Mouse (Mus musculus) hindbrain, embryonic 16.5 days (tissue): ENCODE measurements around the gene Cd83. TPM values are rescaled to one million over a fixed set of nuclear protein-coding genes. Genes with fewer than 3 reads are reported as not detected.

ENCODE experiments used
- ATAC-seq: fragments of 200-750 bp; cut with Nextera tagmentation; 2 replicates; pipeline ENCODE4 v1.8.0; 2017; ENCODE audit warnings: moderate TSS enrichment, moderate library complexity
- H3K27ac ChIP-seq: fragments of 300-500 bp; sonication (generic); 2 replicates; pipeline ENCODE4 v1.5.1; 2014; ENCODE audit warnings: low read depth, mild to moderate bottlenecking, control low read depth, low read length, moderate library complexity
- H3K27me3 ChIP-seq: fragments of 300-500 bp; sonication (generic); replicated peaks from 2 replicates; pipeline ENCODE4 v1.6.1; 2014; ENCODE audit warnings: low read length; ENCODE audit not compliant: control insufficient read depth, insufficient read depth
- H3K36me3 ChIP-seq: fragments of 300-500 bp; sonication (generic); 2 replicates; pipeline ENCODE4 v1.6.1; 2014; ENCODE audit warnings: mild to moderate bottlenecking, low read length, moderate library complexity, mixed read lengths; ENCODE audit not compliant: control insufficient read depth, insufficient read depth
- H3K4me1 ChIP-seq: fragments of 300-500 bp; sonication (generic); 2 replicates; pipeline ENCODE4 v1.6.1; 2014; ENCODE audit warnings: low read depth, low read length; ENCODE audit not compliant: control insufficient read depth, insufficient read depth
- H3K4me2 ChIP-seq: fragments of 300-500 bp; sonication (generic); 2 replicates; pipeline ENCODE4 v1.6.1; 2014; ENCODE audit warnings: mild to moderate bottlenecking, low read length, control low read depth, moderate library complexity
- H3K4me3 ChIP-seq: fragments of 300-500 bp; sonication (generic); 2 replicates; pipeline ENCODE4 v1.5.1; 2014; ENCODE audit warnings: mild to moderate bottlenecking, low read length, control low read depth, moderate library complexity
- H3K9ac ChIP-seq: fragments of 300-500 bp; sonication (generic); 2 replicates; pipeline ENCODE4 v1.6.1; 2014; ENCODE audit warnings: low read depth, mild to moderate bottlenecking, control low read depth, low read length, moderate library complexity
- H3K9me3 ChIP-seq: fragments of 300-500 bp; sonication (generic); 2 replicates; pipeline ENCODE4 v1.6.1; 2014; ENCODE audit warnings: mild to moderate bottlenecking, low read length, moderate library complexity; ENCODE audit not compliant: control insufficient read depth
- WGBS: fragments of 180-500 bp; shearing (Covaris S2); extraction: QIAGEN DNeasy Blood & Tissue Kit; methylation state at CpG from one replicate; pipeline ENCODE4 v1.1.7; 2014; 5-methylcytosine and 5-hydroxymethylcytosine counted together
- polyA plus RNA-seq: library from polyadenylated mRNA; unstranded; fragments of >200 nt; fragmentation: Nextera tagmentation; extraction: Ambion mirVana; gene quantifications from 2 replicates; pipeline ENCODE4 v1.2.1, GENCODE M21; 2015

The Cd83 gene
- polyA plus RNA-seq, 1 experiment from 2014 or later = 36.4 TPM

- Histone ChIP-seq H3K4me1 (peaks cover 6% of the 10 kb centered on the region), H3K4me2 (no peak overlapping the region), H3K9me3 (no peaks in the 10 kb centered on the region), H3K27ac (no peak overlapping the region), H3K36me3 (no peaks in the 10 kb centered on the region), H3K9ac (no peak overlapping the region), H3K27me3 (no peaks in the 10 kb centered on the region), H3K4me3 (no peak overlapping the region)
- no peak for ATAC-seq
- 83% methylated on average over 3 of the region's 3 CpGs for WGBS
These were observed 17.4 kb downstream of the Cd83 start for GRCm38 (mm10) chr13:43801961-43802360.

DNA sequence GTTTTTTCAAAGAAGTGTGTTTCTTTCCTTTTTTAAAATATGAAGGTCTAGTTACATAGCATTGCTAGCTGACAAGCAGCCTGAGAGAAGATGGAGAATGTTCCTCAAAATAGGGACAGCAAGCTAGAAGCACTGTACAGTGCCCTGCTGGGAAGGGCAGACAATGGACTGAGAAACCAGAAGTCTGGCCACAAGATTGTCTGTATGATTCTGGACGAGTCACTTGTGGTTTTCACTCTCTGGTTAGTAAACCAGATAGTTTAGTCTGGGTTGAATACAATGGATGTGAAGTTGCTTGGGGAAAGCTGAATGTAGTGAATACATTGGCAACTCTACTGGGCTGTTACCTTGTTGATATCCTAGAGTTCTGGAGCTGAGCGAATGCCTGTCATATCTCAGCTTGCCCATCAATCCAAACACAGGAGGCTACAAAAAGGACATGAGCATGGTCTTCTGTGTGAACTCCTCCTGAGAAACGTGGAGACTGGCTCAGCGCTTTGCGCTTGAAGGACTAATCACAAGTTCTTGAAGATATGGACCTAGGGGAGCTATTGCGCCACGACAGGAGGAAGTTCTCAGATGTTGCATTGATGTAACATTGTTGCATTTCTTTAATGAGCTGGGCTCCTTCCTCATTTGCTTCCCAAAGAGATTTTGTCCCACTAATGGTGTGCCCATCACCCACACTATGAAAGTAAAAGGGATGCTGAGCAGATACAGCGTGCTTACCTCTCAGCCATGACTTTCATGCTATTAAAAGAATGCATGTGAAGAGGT is 18.0 kb downstream of the Cd83 start:
- Histone ChIP-seq H3K4me3 (no peak overlapping the region), H3K4me1 (peaks cover 8% of the 10 kb centered on the region), H3K9ac (no peak overlapping the region), H3K27me3 (no peaks in the 10 kb centered on the region), H3K27ac (no peak overlapping the region), H3K4me2 (no peak overlapping the region), H3K36me3 (no peaks in the 10 kb centered on the region), H3K9me3 (no peaks in the 10 kb centered on the region)
- no peak for ATAC-seq
- 90% methylated on average over 8 of the region's 8 CpGs for WGBS

- H3K36me3 ChIP-seq = no peaks in the 10 kb centered on the region
- no peak overlapping the region for H3K9ac ChIP-seq
- H3K27ac ChIP-seq = no peak overlapping the region
- H3K9me3 ChIP-seq = no peaks in the 10 kb centered on the region
- 95% methylated on average over 3 of the region's 3 CpGs for WGBS
- no peaks in the 10 kb centered on the region for H3K27me3 ChIP-seq
- no peak overlapping the region for H3K4me2 ChIP-seq
- ATAC-seq = no peak
- peaks cover 8% of the 10 kb centered on the region for H3K4me1 ChIP-seq
- no peak overlapping the region for H3K4me3 ChIP-seq
These were observed 20.1 kb downstream of the Cd83 start for GRCm38 (mm10) chr13:43804648-43805047.

DNA sequence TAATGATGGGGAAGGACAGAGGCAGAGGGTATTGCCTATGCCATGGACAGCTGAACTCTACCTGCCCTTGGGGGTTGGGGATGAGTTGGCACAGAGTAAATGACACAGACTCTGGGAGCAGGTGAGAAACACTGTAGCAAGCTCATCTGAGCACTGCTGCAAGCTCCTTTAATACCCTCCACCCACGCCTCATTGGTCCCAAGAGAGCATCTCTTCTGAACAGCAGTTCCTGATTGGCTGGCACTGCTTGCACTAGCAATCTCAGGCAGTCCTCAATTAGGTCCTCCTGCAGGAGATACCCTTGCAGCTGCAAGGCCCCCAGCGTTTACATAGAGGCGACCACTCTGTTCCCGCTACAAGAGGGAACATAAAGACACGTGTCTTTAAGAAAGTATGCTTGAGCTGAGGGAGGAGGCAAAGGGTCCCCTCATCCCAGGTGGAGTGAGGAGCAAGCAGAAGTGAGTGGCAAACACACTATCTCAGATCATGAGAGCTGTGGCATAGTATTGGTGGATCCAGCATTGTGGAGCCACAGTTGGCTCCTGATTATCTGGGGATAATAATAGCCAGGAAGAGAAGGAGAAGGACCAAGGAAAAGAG is 20.7 kb downstream of the Cd83 start:
- no peak overlapping the region for H3K4me2 ChIP-seq
- 87% methylated on average over 5 of the region's 5 CpGs for WGBS
- no peaks in the 10 kb centered on the region for H3K9me3 ChIP-seq
- no peak overlapping the region for H3K4me3 ChIP-seq
- no peak overlapping the region for H3K9ac ChIP-seq
- no peaks in the 10 kb centered on the region for H3K27me3 ChIP-seq
- ATAC-seq = no peak
- H3K36me3 ChIP-seq = no peaks in the 10 kb centered on the region
- H3K27ac ChIP-seq = no peak overlapping the region
- H3K4me1 ChIP-seq = peaks cover 8% of the 10 kb centered on the region

DNA sequence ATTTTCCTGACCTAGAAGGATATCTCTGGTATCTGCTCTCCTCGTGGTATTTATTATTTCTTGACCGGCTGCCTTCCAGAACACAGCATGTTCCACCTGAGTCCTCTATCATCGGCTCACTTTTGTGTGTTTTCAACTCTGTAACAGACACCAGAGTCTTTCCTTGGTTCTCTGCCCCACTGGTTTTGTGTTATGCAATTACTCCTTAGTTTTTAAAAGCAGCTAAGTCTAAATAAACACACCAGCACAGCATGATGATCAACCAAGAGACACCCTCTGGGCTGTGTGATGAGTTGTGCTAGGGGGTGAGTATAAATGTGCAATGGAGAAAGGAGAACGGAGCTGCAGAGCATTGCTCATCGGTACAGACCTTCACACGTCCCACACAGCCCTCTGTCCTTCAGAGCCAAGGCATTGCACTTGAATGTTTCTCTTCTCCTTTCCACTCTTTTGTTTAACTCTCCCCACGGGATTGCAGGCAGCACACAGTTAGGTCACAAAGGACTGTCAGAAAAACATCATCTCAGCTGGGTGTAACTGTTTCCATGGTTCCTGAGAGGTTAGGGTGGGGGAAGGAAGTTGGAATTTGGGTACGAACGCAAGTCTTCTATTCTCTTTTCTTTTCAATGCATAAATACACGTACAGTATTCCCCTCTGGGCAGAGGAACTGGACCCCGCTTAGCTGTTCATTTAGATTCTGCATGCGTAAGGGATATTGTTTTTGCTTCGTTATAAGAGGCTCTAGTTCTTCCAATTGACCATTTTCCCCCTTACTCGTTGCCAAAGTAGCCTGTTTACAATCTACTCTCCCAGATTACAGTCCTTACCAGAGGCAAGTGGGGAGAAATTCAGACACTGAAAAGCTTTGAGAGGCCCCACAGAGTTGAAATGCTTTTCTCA is 22.0 kb downstream of the Cd83 start:
- Histone ChIP-seq H3K4me1 (peaks cover 8% of the 10 kb centered on the region), H3K9ac (no peak overlapping the region), H3K27me3 (no peaks in the 10 kb centered on the region), H3K4me2 (peak overlapping the region; percentile 29), H3K9me3 (no peaks in the 10 kb centered on the region), H3K4me3 (no peak overlapping the region), H3K27ac (peak overlapping the region; percentile 27; the same call in 1 of the 2 replicates), H3K36me3 (no peaks in the 10 kb centered on the region)
- WGBS = 23% methylated on average over 14 of the region's 14 CpGs
- peak; percentile 63 for ATAC-seq

DNA sequence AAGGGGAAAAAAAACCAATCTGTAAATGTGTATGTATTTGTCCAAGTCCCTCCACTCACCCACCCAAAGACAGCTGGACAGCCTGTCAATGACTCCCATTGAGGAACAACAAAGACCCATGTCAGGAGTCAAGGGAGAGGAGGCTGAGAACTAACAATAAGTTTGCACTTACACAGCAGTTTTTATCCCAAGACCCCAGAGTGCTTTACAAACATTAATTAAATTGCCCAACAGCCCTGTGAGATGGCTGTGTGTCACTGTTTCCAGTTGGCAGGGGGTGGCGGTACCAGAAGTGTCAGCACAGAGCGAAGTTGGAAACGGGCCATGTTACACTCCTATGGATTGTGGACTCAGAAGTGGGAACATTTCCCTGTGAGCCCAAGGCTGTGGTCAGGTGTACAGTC is 22.7 kb downstream of the Cd83 start:
- peak; percentile 78 for ATAC-seq
- WGBS = 19% methylated on average over 3 of the region's 3 CpGs
- H3K4me3 ChIP-seq = no peak overlapping the region
- H3K9me3 ChIP-seq = no peaks in the 10 kb centered on the region
- H3K9ac ChIP-seq = no peak overlapping the region
- no peaks in the 10 kb centered on the region for H3K36me3 ChIP-seq
- peaks cover 8% of the 10 kb centered on the region for H3K4me1 ChIP-seq
- no peak overlapping the region for H3K27ac ChIP-seq
- no peaks in the 10 kb centered on the region for H3K27me3 ChIP-seq
- no peak overlapping the region for H3K4me2 ChIP-seq

DNA sequence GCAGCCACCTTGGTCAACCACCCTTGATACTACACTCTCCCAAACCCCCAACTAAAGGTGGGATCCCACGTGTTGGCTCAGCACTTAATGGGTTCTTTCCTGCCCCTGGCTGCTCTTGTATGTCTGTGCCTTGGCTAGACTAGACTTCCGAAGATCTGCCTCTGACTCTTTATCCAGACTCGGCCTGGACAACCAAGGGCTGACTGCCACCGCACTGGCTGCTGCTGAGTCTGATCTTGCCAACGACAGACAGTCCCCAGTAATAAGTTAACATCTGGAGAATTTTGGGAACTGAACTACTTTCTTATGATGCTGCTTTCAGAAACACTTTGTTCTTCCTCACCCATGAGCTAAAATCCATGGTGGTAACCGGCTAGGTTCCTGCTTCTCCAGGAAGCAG is 26.0 kb downstream of the Cd83 start:
- Histone ChIP-seq H3K4me3 (no peak overlapping the region), H3K27me3 (no peaks in the 10 kb centered on the region), H3K4me2 (no peak overlapping the region), H3K9ac (no peak overlapping the region), H3K4me1 (peaks cover 8% of the 10 kb centered on the region), H3K27ac (no peak overlapping the region), H3K9me3 (no peaks in the 10 kb centered on the region), H3K36me3 (no peaks in the 10 kb centered on the region)
- ATAC-seq = no peak
- WGBS = 81% methylated on average over 6 of the region's 6 CpGs

DNA sequence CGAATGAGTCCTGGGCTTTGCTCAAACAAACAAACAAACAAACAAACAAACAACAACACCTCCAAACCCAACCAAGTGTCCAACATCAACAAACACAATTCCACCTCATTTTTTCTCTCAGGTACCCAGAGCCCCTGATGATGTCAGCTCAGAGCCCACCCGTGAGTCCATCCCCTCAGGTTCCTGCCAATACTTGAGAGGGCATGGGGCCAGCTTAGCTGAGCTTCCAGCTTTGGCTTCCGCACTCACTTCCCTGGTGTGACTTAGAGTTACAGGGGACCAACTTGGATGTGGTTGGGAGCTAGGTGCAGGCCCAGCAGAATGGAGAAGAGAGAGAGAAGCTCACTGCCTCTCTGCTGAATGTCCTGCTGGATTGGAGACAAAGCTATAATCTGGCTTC is 27.3 kb downstream of the Cd83 start:
- H3K9ac ChIP-seq = no peak overlapping the region
- ATAC-seq = no peak
- H3K27me3 ChIP-seq = no peaks in the 10 kb centered on the region
- H3K27ac ChIP-seq = no peak overlapping the region
- H3K4me2 ChIP-seq = no peak overlapping the region
- H3K9me3 ChIP-seq = no peaks in the 10 kb centered on the region
- WGBS = 79% methylated on average over 3 of the region's 3 CpGs
- peaks cover 3% of the 10 kb centered on the region; the same call in 1 of the 2 replicates for H3K4me1 ChIP-seq
- no peaks in the 10 kb centered on the region for H3K36me3 ChIP-seq
- no peak overlapping the region for H3K4me3 ChIP-seq

GRCm38 (mm10) chr13:43813431-43813830 is 28.9 kb downstream of the Cd83 start:
- Histone ChIP-seq H3K4me3 (no peak overlapping the region), H3K27me3 (no peaks in the 10 kb centered on the region), H3K9ac (no peak overlapping the region), H3K4me1 (no peaks in the 10 kb centered on the region), H3K4me2 (no peak overlapping the region), H3K27ac (no peak overlapping the region), H3K9me3 (no peaks in the 10 kb centered on the region), H3K36me3 (no peaks in the 10 kb centered on the region)
- 86% methylated on average over 8 of the region's 8 CpGs for whole genome bisulfite sequencing
- ATAC-seq = no peak
